Mouse (Mus musculus) T-helper 1 cell (primary cell): ENCODE results near the gene Slc35c1.
"Not testable (repeated sequence)": the region's sequence is repeated elsewhere in the genome, so short reads cannot be mapped to it uniquely, and the experiment has no call there.

ENCODE experiments used
- in situ Hi-C: fragments of 300-600 bp; cut with MboI, MseI; formaldehyde crosslinking; loops from one replicate; pipeline ENCODE4 v1.15.1; 2025; ENCODE audit warnings: high pct_unique_total_duplicates

Gene Slc35c1

DNA sequence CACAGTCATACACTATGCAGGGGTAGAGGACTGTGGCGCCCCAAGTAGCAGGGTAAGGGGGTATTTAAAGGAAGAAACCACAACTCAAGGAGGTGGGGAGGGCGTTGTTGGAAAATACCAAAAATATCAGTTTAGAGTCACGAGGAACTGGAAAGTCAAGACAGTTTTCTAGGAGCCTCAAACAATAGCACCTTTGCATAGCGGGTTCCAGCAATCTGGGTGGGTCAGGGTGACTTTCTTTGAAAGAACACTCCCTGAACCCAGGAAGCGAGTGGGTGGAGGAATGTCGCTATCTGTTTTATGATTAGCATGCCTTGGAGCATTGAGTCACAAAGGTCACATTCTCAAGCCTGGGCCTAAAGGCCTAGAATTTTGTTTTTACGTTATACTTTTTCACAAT is 16.2 kb upstream of the Slc35c1 start:
- in situ Hi-C loops: not testable (repeated sequence)

DNA sequence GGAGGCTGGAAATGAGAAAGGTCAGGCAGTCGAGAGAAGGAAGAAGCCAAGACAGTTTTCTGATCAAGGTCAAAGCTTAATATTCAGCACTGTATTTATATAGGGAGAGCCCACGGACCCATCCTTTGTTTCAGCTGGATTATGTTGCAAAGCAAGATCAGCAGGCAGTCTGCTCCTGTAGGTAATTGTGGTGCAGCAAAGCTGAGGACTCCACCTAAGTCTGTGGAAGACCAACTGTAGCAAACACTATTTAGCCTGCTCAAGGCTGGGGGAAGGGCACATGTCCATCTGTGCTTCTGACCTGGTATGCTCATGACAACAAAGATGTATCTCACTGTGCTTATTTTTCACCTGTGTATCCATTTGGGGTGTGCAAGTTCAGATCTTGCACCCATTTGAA is 15.4 kb upstream of the Slc35c1 start:
- in situ Hi-C loops: no loop called here

DNA sequence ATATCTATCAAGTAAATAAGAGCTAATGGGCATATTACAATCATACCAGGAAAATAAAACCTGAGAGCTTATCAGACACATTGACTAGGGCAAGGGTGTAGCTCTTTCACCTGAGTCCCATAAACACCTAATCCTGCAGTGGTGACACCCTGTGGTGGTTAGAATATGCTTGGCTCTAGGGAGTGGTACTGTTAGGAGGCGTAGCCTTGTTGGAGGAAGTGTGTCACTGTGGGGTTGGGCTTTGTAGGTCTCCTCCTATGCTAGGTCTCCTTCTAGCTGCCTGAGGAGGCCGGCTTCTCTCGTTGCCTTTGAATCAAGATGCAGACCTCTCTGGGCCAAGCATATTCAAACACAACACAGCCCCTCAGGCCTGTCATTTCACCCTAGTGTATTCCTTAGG is 14.6 kb upstream of the Slc35c1 start:
- in situ Hi-C loops: no loop called here

DNA sequence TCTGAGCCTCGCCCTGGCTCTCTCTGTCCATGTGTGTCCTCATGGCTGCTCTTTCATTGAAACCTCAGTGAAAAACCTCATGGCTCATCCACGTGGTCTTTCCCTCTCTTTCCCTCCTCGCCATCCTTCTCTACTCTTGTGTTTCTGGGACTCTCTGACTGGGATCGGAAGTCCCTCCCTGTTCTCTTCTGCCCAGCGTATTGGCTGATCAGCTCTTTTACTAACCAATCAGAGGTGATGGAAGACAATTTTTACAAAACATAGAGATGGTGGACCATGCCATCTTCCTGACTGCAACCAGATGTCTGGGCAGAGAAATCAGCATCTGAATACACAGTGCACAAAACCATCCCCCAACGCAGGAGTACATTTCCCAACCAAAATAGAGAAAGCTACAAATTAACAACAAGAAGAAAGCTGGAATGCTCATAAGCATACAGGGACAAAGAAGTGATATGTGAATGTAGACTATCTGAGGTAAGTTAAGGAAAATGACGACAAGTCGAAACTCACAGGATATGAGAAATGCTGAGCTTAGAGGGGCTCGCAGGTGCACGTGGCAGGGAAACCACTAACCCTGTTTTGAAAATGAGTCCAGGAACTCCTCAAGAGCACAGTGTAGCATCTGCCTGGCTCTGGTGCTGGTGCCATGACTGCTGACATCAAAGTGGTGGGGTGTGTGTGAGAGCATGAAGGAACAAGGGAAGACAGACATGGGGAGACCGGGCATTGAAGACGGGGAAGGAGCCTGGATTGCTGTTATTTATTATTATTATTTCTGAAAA is 11.7 kb upstream of the Slc35c1 start:
- in situ Hi-C loops: no loop called here

DNA sequence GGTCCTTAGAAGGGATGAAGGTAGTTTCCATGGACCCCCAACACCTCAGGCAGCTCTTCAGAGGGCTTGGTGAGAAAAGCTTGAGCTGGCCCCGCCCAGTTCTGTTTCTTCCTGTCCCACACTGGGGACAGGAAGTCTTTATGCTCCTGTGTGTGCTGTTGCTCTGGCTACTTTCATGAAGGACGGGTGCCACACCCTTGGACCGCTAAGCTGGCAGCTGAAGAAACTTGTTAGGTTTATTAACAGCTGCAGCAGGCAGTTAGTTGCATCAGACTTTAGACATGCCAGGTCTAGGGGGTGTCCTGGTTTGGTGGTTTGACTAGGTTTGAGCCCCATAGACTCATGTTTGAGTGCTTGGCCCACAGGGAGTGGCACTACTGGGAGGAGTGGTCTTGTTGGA is 4.4 kb upstream of the Slc35c1 start:
- in situ Hi-C loops: no loop called here

DNA sequence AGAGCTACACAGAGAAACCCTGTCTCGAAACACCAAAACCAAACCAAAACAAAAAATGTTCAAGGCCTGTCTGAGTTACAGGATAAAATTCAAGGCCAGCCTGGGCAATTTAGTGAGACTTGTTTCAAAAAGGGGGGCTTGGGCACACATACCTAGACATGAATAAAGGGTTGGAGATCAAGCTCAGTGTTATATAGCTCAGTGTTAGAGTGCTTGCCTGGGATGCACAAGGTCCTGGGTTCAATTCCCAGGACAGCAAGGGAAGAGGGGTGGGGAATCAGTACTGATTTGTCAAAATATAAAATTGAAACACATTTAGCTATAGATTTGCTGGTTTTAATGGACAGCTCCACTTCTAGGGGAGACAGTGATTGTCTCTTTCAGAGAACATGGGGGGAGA is 877 bp upstream of the Slc35c1 start:
- in situ Hi-C loops: no loop called here

DNA sequence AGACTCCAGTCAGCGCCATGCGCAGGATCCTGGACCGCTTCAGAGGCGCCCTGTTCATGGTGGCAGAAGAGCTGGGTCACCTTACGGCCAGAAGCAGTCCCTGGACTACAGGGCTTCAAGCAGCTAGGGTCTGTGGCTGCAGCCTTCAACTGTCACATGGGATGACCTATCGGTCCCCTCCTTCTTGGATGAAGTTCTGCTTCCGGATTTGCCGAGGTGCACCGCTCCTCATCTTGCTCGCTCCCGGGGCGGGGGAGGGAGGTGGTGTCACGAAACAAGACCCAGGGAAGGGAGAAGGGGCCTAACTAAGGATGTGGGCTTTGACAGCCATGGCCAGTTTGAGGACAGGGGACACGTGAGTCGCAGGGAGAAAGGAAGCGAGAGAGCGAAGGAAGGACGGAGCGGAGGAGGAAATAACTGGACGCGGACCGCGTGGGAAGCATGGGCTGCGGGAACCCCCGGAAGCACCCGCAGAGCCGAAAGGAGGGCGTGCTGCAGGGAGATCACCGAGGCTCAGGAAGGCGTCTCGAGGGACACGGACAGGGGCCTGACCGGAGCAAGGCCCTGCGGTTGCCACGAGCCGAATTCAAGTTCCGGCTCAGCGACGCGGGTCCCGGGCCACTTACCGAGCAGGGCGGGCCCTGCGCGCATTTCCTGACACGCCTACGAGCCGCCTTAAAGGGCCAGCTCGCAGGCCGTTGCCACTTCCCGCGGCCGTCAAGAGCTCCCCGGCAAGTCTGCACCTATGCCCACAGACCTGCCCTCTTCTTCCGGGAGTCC is 1.0 kb downstream of the Slc35c1 start:
- in situ Hi-C loops: loop anchor here (5.0 kb wide), 1 partner anchor 82 kb away; no protein-coding TSS in a partner anchor

DNA sequence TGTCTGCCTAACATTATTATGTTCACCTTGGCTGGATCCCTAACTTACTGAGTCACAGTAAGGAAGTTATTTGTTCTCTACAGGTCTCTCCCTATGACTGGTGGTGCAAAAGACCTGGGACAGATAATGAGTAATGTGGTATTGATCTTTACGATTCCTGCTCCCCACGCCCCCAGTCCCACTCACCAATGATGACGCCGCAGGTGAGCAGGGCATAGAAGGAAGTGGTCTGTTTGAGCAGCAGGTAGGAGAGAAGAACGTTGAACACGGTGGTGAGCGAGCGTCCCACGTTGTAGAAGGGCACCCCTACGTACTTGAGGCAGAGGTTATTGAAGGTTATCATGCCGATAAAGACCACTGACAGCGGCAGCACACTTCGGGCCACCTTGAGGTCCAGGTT is 1.9 kb downstream of the Slc35c1 start:
- in situ Hi-C loops: loop anchor here (5.0 kb wide), 1 partner anchor 81 kb away; no protein-coding TSS in a partner anchor

DNA sequence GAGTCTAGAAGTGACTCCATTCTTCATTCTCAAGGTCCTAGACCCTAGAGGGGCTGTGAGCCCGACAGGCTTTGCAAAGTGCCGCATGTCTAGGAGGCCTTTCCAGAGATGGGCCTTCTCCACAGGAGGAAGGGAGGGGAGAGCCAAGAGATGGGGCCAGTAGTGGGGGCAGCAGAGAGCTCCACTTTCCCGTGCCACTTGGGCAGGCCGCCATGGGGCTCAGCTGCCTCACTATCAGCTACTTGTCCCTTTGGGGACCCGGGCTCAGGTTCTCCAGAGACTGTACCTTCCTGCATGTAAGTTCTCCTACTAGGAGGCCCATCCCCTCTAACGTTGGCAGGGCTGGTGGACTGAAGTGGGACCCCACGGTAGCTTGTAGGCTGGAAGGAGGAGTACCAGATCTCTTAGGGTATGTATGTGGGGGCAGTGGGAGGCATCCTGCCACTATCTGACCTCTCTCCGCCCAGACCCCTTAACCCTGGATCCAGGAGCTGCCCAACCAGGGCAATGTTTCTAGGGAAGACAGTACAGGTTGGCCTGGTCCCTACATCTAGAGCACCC is 3.3 kb downstream of the Slc35c1 start:
- in situ Hi-C loops: loop anchor here (5.0 kb wide), 1 partner anchor 80 kb away; no protein-coding TSS in a partner anchor

DNA sequence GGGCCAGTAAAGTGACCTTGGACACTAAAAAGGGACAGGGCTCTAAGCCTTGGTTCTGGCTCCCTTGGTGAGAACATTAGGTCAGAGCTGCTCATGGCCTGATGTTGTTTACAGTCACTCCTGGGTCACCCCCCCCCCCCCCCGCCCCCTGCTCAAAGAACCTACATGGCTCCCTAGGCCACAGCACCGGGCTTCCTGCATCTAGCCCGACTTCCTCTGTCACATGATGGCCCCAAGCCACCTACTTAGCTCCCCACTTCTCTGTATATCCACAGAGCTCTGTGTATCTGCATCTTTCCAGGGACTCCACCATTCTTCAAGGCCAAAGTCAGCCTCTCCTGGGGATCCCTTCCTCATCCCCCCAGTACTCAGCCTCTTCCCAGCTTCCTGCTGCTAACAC is 4.6 kb downstream of the Slc35c1 start:
- in situ Hi-C loops: loop anchor here (5.0 kb wide), 1 partner anchor 78 kb away; no protein-coding TSS in a partner anchor

DNA sequence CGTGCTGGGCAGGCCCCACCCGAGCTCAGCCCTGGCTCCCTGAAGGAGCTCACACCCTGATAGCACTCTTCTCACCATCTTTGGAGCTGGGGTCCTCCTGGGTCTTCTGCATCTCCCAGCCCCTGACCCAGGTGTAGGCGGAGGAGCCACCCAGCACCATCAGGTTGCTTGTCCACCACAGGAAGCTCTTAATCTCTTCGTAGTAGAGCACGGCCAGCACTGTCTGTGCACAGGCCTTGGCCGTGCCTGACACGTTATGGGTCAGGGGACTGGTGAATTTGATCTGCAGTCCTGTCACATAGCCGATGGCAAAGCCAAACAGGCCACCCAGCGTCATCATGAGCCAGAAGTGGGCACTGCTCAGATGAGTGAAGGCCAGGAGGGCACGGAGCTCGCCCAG is 6.2 kb downstream of the Slc35c1 start:
- in situ Hi-C loops: no loop called here

DNA sequence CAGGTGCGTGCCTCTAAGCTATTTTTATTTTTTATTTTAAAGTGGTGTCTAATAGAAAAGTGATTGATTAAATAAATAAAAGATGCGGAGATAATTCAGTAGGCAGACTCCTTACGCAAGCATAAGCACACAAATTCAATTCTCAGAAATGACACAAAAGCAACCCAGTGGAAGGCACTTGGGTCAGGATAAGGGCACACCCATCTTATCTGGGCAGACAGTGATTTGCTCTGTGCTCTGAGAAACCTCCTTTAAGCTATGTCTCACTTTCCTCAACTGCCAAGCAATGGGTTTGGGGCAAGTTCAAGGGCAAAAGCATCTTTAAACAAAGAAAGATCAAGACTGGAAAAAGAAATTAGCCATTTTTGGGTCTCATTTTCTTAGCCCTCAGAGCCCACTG is 9.2 kb downstream of the Slc35c1 start:
- in situ Hi-C loops: no loop called here

DNA sequence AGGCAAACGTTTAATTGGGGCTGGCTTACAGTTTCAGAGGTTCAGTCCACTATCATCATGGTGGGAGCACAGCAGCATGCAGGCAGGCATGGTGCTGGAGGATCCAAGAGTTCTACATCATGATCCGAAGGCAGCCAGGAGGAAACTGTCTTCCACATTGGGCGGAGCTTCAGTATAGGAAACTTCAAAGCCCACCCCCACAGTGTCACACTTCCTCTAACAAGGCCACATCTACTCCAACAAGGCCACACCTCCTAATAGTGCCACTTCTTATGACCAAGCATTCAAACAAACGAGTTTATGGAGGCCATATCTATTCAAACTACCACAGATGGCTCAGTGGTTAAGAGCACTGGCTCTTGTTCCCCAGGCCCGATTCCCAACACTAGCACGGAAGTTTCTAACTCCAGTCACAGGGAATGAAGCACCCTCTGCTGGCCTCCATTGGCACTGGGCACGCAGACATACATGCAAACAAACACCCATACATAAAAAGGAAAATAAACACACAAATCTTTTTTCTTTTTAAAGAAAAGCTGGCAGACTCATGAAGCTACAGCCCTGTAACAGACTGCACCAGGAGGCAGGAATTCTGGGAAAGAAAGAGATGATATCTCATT is 13.1 kb downstream of the Slc35c1 start:
- in situ Hi-C loops: loop anchor here (10.0 kb wide), 1 partner anchor 462 kb away; no protein-coding TSS in a partner anchor

DNA sequence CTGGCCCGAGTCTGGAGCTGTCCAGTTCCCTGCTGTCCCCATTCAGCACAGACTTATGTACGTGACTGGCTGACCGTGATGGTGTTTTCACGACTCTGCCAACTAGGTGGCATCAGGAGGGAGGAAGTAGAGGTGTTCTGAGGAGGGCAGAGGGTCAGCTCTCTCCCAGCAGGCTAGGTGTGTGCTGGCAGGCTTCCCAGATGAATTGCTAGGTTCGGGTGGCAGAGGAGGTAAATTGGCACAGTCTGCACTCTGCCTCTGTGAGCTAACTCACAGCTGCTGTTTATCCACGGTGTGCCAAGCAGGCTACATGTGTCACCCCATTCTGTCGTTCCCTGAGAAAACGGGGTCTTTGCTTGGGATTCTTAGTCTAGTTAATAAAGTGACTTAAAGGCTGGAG is 13.7 kb downstream of the Slc35c1 start:
- in situ Hi-C loops: loop anchor here (10.0 kb wide), 1 partner anchor 462 kb away; no protein-coding TSS in a partner anchor

DNA sequence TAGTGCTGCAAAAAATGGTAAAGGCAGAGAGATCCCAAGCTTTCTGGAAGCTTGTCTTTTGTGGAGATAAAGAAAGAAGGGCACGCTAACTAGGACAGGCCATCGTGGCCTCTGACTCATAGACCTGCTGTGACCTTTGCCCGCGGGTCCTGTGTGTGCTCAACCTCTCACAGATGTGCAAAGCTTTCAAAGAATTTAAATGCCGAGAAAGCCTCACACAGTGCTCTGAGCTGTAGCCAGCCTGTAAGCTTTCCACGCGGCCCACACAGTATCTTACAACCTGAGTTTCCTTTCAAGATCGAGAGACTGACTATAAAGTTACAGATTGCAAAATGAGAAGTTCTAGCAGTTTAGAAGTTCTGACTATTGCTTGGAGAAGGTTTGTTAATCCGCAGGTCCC is 14.4 kb downstream of the Slc35c1 start:
- in situ Hi-C loops: loop anchor here (10.0 kb wide), 1 partner anchor 461 kb away; no protein-coding TSS in a partner anchor

DNA sequence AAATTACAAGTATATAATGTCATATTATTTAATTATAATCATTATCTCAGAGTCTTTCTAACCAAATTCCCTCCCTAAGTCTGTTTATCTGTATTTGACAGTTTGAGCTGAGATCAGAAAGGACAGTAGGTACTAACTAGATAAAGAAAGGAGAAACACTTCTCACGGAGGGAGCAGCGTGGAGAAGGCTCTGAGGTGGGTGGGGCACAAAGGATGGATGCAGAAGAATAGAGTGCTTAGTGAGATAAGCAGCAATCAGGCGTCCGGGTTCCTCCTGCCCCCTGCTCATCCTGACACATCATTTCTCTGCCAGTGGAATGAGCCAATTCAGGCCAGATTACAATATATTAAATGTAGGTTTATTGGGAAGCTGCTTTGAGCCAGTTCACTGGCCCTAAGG is 16.0 kb downstream of the Slc35c1 start:
- in situ Hi-C loops: loop anchor here (10.0 kb wide), 1 partner anchor 460 kb away; no protein-coding TSS in a partner anchor

DNA sequence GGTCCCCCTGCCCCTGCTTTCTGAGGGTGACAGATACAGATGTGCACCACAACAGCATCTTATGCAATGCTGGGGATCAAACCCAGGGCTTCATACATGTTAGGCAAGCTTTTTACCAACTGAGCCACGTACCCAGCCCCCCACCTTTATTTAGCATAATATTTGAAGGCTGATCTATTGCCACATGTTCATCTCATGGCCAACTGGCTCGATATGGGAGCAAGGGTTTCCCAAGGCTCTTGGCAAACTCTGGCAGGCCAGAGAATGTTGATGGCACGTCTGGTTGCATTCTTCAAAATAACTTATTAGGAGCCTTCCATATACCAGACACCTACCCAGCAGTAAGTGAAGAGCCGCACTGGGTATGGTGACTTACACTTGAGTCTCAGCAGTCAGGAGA is 17.0 kb downstream of the Slc35c1 start:
- in situ Hi-C loops: loop anchor here (10.0 kb wide), 1 partner anchor 459 kb away; no protein-coding TSS in a partner anchor

DNA sequence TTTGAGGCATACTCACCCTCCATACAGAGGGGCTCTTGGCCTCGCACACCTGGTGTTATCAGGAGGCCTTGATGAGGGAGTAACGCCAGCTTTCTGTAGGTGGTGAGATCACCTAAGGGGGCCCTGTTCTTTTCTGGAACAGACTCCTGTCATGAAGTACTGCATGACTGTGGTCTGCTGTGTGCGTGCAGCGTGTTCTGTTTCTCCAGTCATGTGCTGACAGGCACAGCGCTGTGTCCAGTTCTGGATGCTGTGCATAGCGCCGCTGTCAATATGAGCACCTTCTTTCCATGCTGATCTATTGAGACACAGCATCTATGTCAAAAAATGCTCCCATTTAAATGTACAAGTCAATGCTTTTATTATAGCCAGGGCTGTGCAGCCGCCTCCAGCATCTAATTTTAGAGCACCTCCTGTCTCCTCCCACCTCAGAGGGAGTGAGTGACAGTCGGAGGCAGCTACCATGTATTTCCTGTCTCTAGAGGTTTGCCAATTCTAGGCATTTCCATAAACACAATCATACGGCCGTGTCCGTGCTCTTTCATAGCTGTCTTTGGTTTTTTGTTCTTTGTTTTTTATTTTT is 17.8 kb downstream of the Slc35c1 start:
- in situ Hi-C loops: loop anchor here (10.0 kb wide), 1 partner anchor 458 kb away; no protein-coding TSS in a partner anchor

DNA sequence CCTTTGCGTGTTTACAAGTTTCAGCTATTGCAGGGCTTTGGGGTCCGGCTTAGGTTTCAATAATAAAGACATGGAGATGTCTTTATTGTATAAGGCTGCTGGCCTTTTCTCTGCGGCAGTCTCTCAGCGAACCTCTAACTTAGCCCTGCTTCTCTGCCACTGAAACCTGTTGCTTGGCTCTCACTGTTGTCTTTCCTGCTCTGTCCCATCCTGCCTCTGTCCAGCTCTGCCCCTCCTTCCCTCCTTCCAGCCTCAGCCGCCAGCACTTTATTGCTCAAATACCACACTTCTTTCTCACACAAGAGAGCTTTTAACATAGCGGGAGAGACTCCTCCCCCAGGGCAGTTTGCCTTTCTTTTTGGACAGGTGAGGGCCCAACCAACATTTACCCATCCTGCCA is 19.9 kb downstream of the Slc35c1 start:
- in situ Hi-C loops: loop anchor here (10.0 kb wide), 1 partner anchor 456 kb away; no protein-coding TSS in a partner anchor

DNA sequence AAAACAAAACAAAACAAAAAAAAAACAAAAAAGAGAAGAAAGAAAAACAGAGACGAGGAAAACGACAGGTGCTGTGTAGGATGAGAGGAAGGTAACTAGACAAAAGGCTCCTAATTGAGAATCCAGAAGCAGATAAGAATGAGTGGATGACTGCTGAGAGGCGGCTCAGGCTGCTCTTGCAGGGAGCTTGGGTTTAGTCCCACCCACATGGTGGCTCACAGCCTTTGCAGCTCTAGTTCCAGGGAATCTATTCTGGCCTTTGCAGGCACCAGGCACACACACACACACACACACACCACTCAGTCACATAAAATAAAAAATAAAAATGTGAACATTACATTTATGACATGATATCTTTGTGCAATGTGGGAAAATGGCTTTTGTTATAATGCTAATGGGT is 21.8 kb downstream of the Slc35c1 start:
- in situ Hi-C loops: loop anchor here (10.0 kb wide), 1 partner anchor 724 kb away; the partner anchor contains the start of genes Atg13 and Harbi1

DNA sequence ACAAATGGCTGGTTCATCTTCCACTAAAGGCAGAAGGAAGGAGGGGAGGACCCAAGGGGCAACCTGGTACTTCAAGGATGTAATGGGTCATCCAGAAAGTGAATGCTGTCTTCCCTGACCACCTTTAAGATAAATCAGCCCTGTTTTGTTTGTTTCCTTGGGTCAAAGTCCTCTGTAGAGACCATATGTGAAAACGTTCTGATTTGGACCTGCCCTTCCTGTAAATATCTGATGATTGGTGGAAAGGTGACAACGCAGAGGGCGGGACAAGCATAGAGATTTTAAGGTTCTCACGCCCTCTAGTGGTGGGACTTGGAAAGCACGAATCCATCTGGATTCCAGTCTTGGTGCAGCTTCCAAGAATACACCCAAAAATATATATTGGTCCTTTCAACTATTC is 22.5 kb downstream of the Slc35c1 start:
- in situ Hi-C loops: loop anchor here (10.0 kb wide), 1 partner anchor 723 kb away; the partner anchor contains the start of genes Atg13 and Harbi1
